Mouse (Mus musculus) Patski (cell line): ENCODE results near the gene Bcl2. TPM values are rescaled to one million over a fixed set of nuclear protein-coding genes. Genes with fewer than 3 reads are reported as not detected.

ENCODE experiments used
- ATAC-seq: fragments of 100-300 bp; one replicate; pipeline ENCODE4 v1.8.0; 2021
- CTCF ChIA-PET: fragments of 350-600 bp; sonication (Branson Sonifier 250); formaldehyde crosslinking; loops from one replicate; lab custom pipeline; 2022; ENCODE audit warnings: inconsistent platforms; lab: Charles Lee
- POLR2A ChIA-PET: fragments of 350-600 bp; sonication (Branson Sonifier 250); formaldehyde crosslinking; loops from one replicate; lab custom pipeline; 2022; ENCODE audit warnings: antibody characterized with exemption, inconsistent platforms; lab: Charles Lee
- DNase-seq: peaks from one replicate; pipeline ENCODE4 v3.0.0-alpha.2; 2011; ENCODE audit warnings: low read depth, low spot score
- H3K27me3 ChIP-seq: fragments of 371-371 bp; one replicate; pipeline ENCODE4 v1.5.1; 2021
- CTCF ChIP-seq: fragments of 100-300 bp; IDR thresholded peaks from one replicate; pipeline ENCODE4 v1.5.1; 2021
- in situ Hi-C: fragments of 300-500 bp; cut with MboI; formaldehyde crosslinking; loops from 3 replicates; pipeline ENCODE4 v1.11.1; 2018; ENCODE audit warnings: low pct_unique_long_range_greater_than_20kb, mixed read lengths
- polyA plus RNA-seq: library from polyadenylated mRNA; unstranded; gene quantifications from one replicate; pipeline ENCODE4 v1.2.3, GENCODE M21; 2021

Gene Bcl2
- polyA plus RNA-seq, 1 experiment from 2014 or later, result 11.7 TPM

DNA sequence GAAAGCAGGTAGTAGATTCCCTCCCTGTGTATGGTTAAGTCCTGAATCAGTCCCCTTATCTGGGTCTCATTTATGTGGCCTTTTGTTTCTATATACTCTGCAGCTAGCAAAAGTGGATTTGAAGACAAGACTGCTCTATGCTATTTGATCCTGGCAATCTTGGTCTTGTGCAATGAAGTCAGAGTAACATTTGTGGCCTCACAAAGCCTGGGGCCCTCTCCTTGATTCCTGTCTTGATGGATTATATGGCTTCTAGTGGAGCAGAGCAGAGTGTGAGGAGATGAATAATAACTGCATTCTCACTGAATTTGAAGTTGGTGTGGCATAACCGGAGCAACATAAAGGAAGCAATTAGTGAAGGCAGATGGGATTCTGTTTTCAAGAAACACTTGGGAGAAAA lies 186.5 kb downstream of the Bcl2 start:
- TF ChIP-seq CTCF, result no peak
- in situ Hi-C loops, result loop anchor here (10.0 kb wide), 1 partner anchor 287 kb away; no protein-coding TSS in a partner anchor
- ATAC-seq, result no peak
- CTCF ChIA-PET, result interaction anchor here (1.3 to 1.4 kb wide), 3 partner anchors 12 to 208 kb away, joined by 3 to 4 read pairs (median 3); no protein-coding TSS in a partner anchor
- no peaks in the 10 kb centered on the region for H3K27me3 ChIP-seq
- no peak for DNase-seq
- POLR2A ChIA-PET, result no interaction called here

GRCm38 (mm10) chr1:106526751-106527150 lies 187.3 kb downstream of the Bcl2 start:
- DNase-seq (no peak), ATAC-seq (no peak)
- no peaks in the 10 kb centered on the region for H3K27me3 ChIP-seq
- no peak for TF ChIP-seq CTCF
- POLR2A ChIA-PET, result no interaction called here
- CTCF ChIA-PET, result interaction anchor here (1.3 to 1.4 kb wide), 2 partner anchors 13 to 19 kb away, joined by 3 to 4 read pairs; no protein-coding TSS in a partner anchor
- in situ Hi-C loops, result loop anchor here (10.0 kb wide), 1 partner anchor 288 kb away; no protein-coding TSS in a partner anchor

GRCm38 (mm10) chr1:106526112-106526511 lies 188.0 kb downstream of the Bcl2 start:
- DNase-seq (no peak), ATAC-seq (peak; percentile 39)
- CTCF ChIA-PET, result interaction anchor here (0.6 kb wide), 1 partner anchor 186 kb away, joined by 3 read pairs; no protein-coding TSS in a partner anchor
- in situ Hi-C loops, result loop anchor here (10.0 kb wide), 1 partner anchor 289 kb away; no protein-coding TSS in a partner anchor
- H3K27me3 ChIP-seq, result no peaks in the 10 kb centered on the region
- no peak for TF ChIP-seq CTCF
- POLR2A ChIA-PET, result no interaction called here

DNA sequence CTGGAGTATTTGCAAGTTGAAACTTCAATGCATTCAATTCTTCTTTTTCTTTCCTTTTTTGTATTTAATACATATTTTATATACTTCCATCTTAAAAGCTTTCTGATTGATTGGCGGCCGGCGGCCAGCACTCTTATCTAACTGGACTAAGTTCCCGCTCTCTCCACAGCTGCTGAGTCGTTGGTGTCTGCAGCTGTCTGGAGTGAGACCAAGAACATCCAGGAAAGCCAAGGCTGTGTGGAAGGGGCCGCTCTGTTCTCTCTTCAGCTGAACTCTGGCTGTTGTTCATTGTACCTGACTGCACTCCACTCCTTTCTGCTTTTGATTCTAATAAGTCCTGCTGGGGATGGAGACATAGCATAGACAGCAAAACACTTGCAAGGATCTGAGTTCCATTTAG lies 190.3 kb downstream of the Bcl2 start:
- TF ChIP-seq CTCF, result no peak
- ChIA-PET POLR2A (interaction anchor here (1.5 kb wide), 1 partner anchor 22 kb away, joined by 3 read pairs; no protein-coding TSS in a partner anchor), CTCF (interaction anchor here (1.2 kb wide), 1 partner anchor 21 kb away, joined by 4 read pairs; no protein-coding TSS in a partner anchor)
- no peaks in the 10 kb centered on the region for H3K27me3 ChIP-seq
- ATAC-seq (no peak), DNase-seq (no peak)
- in situ Hi-C loops, result loop anchor here (10.0 kb wide), 1 partner anchor 291 kb away; no protein-coding TSS in a partner anchor

GRCm38 (mm10) chr1:106523009-106523408 lies 191.1 kb downstream of the Bcl2 start:
- ATAC-seq (no peak), DNase-seq (no peak)
- ChIA-PET POLR2A (interaction anchor here (1.5 kb wide), 1 partner anchor 23 kb away, joined by 3 read pairs; no protein-coding TSS in a partner anchor), CTCF (interaction anchor here (1.2 kb wide), 1 partner anchor 21 kb away, joined by 4 read pairs; no protein-coding TSS in a partner anchor)
- TF ChIP-seq CTCF, result no peak
- no peaks in the 10 kb centered on the region for H3K27me3 ChIP-seq
- in situ Hi-C loops, result loop anchor here (10.0 kb wide), 1 partner anchor 292 kb away; no protein-coding TSS in a partner anchor

- no peaks in the 10 kb centered on the region for H3K27me3 ChIP-seq
- in situ Hi-C loops, result loop anchor here (5.0 kb wide), 1 partner anchor 90 kb away; no protein-coding TSS in a partner anchor
- no peak for DNase-seq
- ChIA-PET POLR2A (interaction anchor here (0.6 to 1.0 kb wide), 2 partner anchors 11 to 58 kb away, joined by 3 read pairs; no protein-coding TSS in a partner anchor), CTCF (no interaction called here)
- ATAC-seq, result no peak
- TF ChIP-seq CTCF, result no peak
Measured at GRCm38 (mm10) chr1:106517591-106518177, 196.4 kb downstream of the Bcl2 start.

DNA sequence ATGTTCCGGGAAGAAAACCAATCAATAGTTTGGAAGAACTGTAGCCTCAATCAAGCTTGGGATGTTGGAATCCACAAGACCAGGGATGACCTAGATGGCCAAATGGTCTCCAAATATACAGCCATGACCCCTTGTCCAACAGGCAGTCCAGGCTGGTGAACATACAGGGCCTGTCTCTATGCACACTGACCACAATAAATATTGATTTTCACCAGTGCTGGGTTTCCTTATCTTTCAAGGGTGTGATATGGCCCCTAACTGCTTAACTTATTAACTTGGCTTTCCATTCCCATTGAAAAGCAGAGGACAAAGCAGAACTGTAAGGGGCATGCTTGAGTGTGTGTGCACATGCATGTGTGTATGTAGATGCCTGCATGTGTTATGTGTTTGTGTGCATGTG lies 197.0 kb downstream of the Bcl2 start:
- H3K27me3 ChIP-seq, result no peaks in the 10 kb centered on the region
- in situ Hi-C loops, result loop anchor here (5.0 kb wide), 1 partner anchor 90 kb away; no protein-coding TSS in a partner anchor
- no peak for TF ChIP-seq CTCF
- no peak for DNase-seq
- no peak for ATAC-seq
- CTCF ChIA-PET, result no interaction called here
- POLR2A ChIA-PET, result interaction anchor here (0.6 to 1.0 kb wide), 2 partner anchors 11 to 58 kb away, joined by 3 read pairs; no protein-coding TSS in a partner anchor

- POLR2A ChIA-PET, result no interaction called here
- DNase-seq (no peak), ATAC-seq (no peak)
- in situ Hi-C loops, result loop anchor here (5.0 kb wide), 1 partner anchor 88 kb away; no protein-coding TSS in a partner anchor
- TF ChIP-seq CTCF, result no peak
- H3K27me3 ChIP-seq, result no peaks in the 10 kb centered on the region
- CTCF ChIA-PET, result interaction anchor here (1.3 kb wide), 1 partner anchor 90 kb away, joined by 6 read pairs; no protein-coding TSS in a partner anchor
Measured at GRCm38 (mm10) chr1:106515611-106516010, 198.5 kb downstream of the Bcl2 start.

- DNase-seq (no peak), ATAC-seq (no peak)
- POLR2A ChIA-PET, result interaction anchor here (0.6 to 0.8 kb wide), 3 partner anchors 51 to 606 kb away, joined by 3 to 14 read pairs (median 5); no protein-coding TSS in a partner anchor
- no peak for TF ChIP-seq CTCF
- CTCF ChIA-PET, result interaction anchor here (0.6 to 4.5 kb wide), 7 partner anchors 10 to 222 kb away, joined by 3 to 31 read pairs (median 7); no protein-coding TSS in a partner anchor
- no peaks in the 10 kb centered on the region for H3K27me3 ChIP-seq
- in situ Hi-C loops, result no loop called here
Measured at GRCm38 (mm10) chr1:106513890-106514643, 200.0 kb downstream of the Bcl2 start.

GRCm38 (mm10) chr1:106513481-106513880 lies 200.6 kb downstream of the Bcl2 start:
- H3K27me3 ChIP-seq, result no peaks in the 10 kb centered on the region
- in situ Hi-C loops, result no loop called here
- DNase-seq (no peak), ATAC-seq (no peak)
- ChIA-PET CTCF (interaction anchor here (0.8 to 4.5 kb wide), 8 partner anchors 9 to 868 kb away, joined by 3 to 31 read pairs (median 8); no protein-coding TSS in a partner anchor), POLR2A (interaction anchor here (0.7 kb wide), 2 partner anchors 304 to 325 kb away, joined by 3 to 14 read pairs; no protein-coding TSS in a partner anchor)
- no peak for TF ChIP-seq CTCF
